In the genomic region with DNA sequence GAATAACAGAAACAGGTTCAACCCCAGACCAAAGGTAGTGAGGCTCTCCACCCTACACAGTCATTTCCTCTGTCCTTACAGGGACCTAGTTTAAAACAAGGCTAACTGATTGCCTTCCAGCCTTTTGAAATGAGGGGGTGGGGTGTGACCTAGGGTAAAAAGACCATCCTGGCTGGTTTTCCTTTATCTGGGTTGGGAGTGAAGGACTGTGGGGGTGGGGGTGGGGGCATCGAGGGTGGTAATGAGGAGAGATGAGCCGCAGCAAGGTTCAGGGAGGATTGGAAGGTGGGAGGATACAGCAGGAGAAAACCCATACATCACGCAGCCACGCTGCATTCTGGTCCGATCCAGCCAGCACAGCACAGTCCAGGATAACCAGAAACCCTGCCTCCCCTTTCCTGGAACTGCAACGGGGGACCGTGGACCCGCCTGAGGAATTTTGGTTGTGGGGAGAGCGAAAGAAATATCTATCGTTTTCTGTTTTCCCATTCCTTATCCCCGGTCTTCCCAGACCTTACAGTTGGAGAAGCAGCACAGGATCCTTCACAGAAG, we compare ENCODE assay signal across 9 mouse cellular contexts. TPM values are rescaled to one million over a fixed set of nuclear protein-coding genes. Genes with fewer than 3 reads are reported as not detected.
DNase-seq lines count a peak whose midpoint lies in the region; ATAC-seq and TF ChIP-seq lines count a peak whose summit lies in the region.
"Had no signal": no experiment of that assay in that cellular context is flagged by ENCODE, and none has a peak within 500 bp of the region (broad histone marks: within the 10 kb centered on the region; RNA-seq: fewer than 3 reads in every experiment).

No protein-coding gene starts in this region.

- no peak for DNase-seq in heart, adult 18-20 months
- no peak for DNase-seq in adrenal gland, adult 2 months
- DNase-seq: kidney, postnatal 4 days had no signal

- no peak for TF ChIP-seq CTCF in C2C12 (IDR thresholded peaks at IDR 0.05; ENCODE audit: control insufficient read depth, insufficient read depth, insufficient read length)

- peak overlapping the region; percentile 94 for H3K4me2 ChIP-seq in heart, embryonic 14.5 days (ENCODE audit: low read length)
- peak overlapping the region; percentile 38; the same call in 1 of the 2 replicates for H3K4me2 ChIP-seq in embryonic facial prominence, embryonic 13.5 days
- peak overlapping the region; percentile 72 for H3K4me2 ChIP-seq in limb, embryonic 13.5 days (replicated peaks)
- no peak overlapping the region for H3K4me2 ChIP-seq in liver, embryonic 12.5 days

- no peaks in the 10 kb centered on the region for H3K79me3 ChIP-seq in C2C12 (ENCODE audit: low read depth)

- H3K36me3 ChIP-seq in heart, embryonic 14.5 days (ENCODE audit: control insufficient read depth, insufficient read depth, low read length), result no peaks in the 10 kb centered on the region
- peaks cover 5% of the 10 kb centered on the region for H3K36me3 ChIP-seq in C2C12 (ENCODE audit: control insufficient read depth, insufficient read depth)
- H3K36me3 ChIP-seq in embryonic facial prominence, embryonic 13.5 days, result no peaks in the 10 kb centered on the region
- no peaks in the 10 kb centered on the region for H3K36me3 ChIP-seq in limb, embryonic 13.5 days
- H3K36me3 ChIP-seq in liver, embryonic 12.5 days, result no peaks in the 10 kb centered on the region

- peaks cover 19 to 25% of the 10 kb centered on the region in 2 experiments for H3K4me1 ChIP-seq in heart, embryonic 14.5 days (ENCODE audit: control insufficient read depth in 2 of 2, insufficient read depth in 2 of 2, low read length in 2 of 2)
- peaks cover 22% of the 10 kb centered on the region for H3K4me1 ChIP-seq in embryonic facial prominence, embryonic 13.5 days
- H3K4me1 ChIP-seq in limb, embryonic 13.5 days, result peaks cover 36% of the 10 kb centered on the region
- peaks cover 21% of the 10 kb centered on the region for H3K4me1 ChIP-seq in liver, embryonic 12.5 days

- H3K27ac ChIP-seq in heart, embryonic 14.5 days (replicated peaks in 1 of 2; ENCODE audit: control insufficient read depth in 1 of 2, insufficient read depth in 1 of 2, low read depth in 2 of 2, low read length in 2 of 2), result no peak overlapping the region
- H3K27ac ChIP-seq in embryonic facial prominence, embryonic 13.5 days, result no peak overlapping the region
- no peak overlapping the region for H3K27ac ChIP-seq in limb, embryonic 13.5 days
- no peak overlapping the region for H3K27ac ChIP-seq in liver, embryonic 12.5 days

- 21% methylated on average over 11 of the region's 11 CpGs for WGBS in heart, embryonic 14.5 days
- WGBS in embryonic facial prominence, embryonic 13.5 days, result 19% methylated on average over 11 of the region's 11 CpGs
- WGBS in limb, embryonic 13.5 days, result 19% methylated on average over 11 of the region's 11 CpGs
- 27% methylated on average over 11 of the region's 11 CpGs for WGBS in liver, embryonic 12.5 days (ENCODE audit: insufficient replicate concordance)

- no peaks in the 10 kb centered on the region for H3K9me3 ChIP-seq in heart, embryonic 14.5 days (ENCODE audit: control insufficient read depth, low read length)
- no peaks in the 10 kb centered on the region for H3K9me3 ChIP-seq in embryonic facial prominence, embryonic 13.5 days
- H3K9me3 ChIP-seq in limb, embryonic 13.5 days, result no peaks in the 10 kb centered on the region
- H3K9me3 ChIP-seq in liver, embryonic 12.5 days (replicated peaks), result no peaks in the 10 kb centered on the region

- no peak for ATAC-seq in heart, embryonic 14.5 days (ENCODE audit: insufficient number of reproducible peaks, insufficient read depth, low FRiP score, low read depth)
- no peak for ATAC-seq in embryonic facial prominence, embryonic 13.5 days (ENCODE audit: insufficient number of reproducible peaks, insufficient read depth, low FRiP score, low TSS enrichment, low read depth)
- ATAC-seq in limb, embryonic 13.5 days (ENCODE audit: low FRiP score, low read depth), result no peak
- no peak for ATAC-seq in erythroid progenitor cell, adult 5-6 weeks (replicated peaks; ENCODE audit: low FRiP score, poor library complexity, severe bottlenecking)
- ATAC-seq in liver, embryonic 12.5 days, result no peak

- H3ac ChIP-seq in C2C12 (ENCODE audit: control insufficient read depth, insufficient read length, low read depth), result peak overlapping the region; percentile 38

- peak overlapping the region; percentile 41; the same call in 1 of the 2 replicates for H3K9ac ChIP-seq in heart, embryonic 14.5 days (ENCODE audit: low read length)
- H3K9ac ChIP-seq in embryonic facial prominence, embryonic 13.5 days, result 0 out of 2 replicates have a peak overlapping the region, but pooled peaks have one; percentile 4
- 0 out of 2 replicates have a peak overlapping the region, but pooled peaks have one; percentile 8 for H3K9ac ChIP-seq in limb, embryonic 13.5 days
- H3K9ac ChIP-seq in liver, embryonic 12.5 days, result no peak overlapping the region

- H3K27me3 ChIP-seq in heart, embryonic 14.5 days (ENCODE audit: control insufficient read depth, insufficient read depth, low read length), result peaks cover 33% of the 10 kb centered on the region
- no peaks in the 10 kb centered on the region for H3K27me3 ChIP-seq in C2C12 (ENCODE audit: control insufficient read depth, insufficient read depth, insufficient read length)
- peaks cover 65% of the 10 kb centered on the region for H3K27me3 ChIP-seq in embryonic facial prominence, embryonic 13.5 days
- H3K27me3 ChIP-seq in limb, embryonic 13.5 days, result peaks cover 81% of the 10 kb centered on the region
- peaks cover 87% of the 10 kb centered on the region for H3K27me3 ChIP-seq in liver, embryonic 12.5 days (replicated peaks)

- peak overlapping the region in 1 of 2 experiments; percentile 45; a peak in 1 of 4 replicates for H3K4me3 ChIP-seq in heart, embryonic 14.5 days (ENCODE audit: control insufficient read depth in 1 of 2, insufficient read depth in 1 of 2, low read depth in 1 of 2, low read length in 2 of 2)
- no peak overlapping the region for H3K4me3 ChIP-seq in C2C12 (ENCODE audit: insufficient read depth, poor library complexity, severe bottlenecking)
- H3K4me3 ChIP-seq in embryonic facial prominence, embryonic 13.5 days, result 0 out of 2 replicates have a peak overlapping the region, but pooled peaks have one; percentile 6
- peak overlapping the region; percentile 41; the same call in 1 of the 2 replicates for H3K4me3 ChIP-seq in limb, embryonic 13.5 days
- H3K4me3 ChIP-seq in liver, embryonic 12.5 days, result no peak overlapping the region

- no peaks in the 10 kb centered on the region for H3K79me2 ChIP-seq in C2C12 (ENCODE audit: control insufficient read depth, insufficient read depth)

RNA-seq across cellular contexts. Expression of gene Rnd1, which starts 2.2 kb away (rescaled TPM):
- polyA plus RNA-seq in heart, embryonic 14.5 days (2014; fragmentation: Nextera tagmentation; extraction: Ambion mirVana), result 0.61 and 1.3 TPM in 2 replicates
- 1 to 10 TPM in 1 of 2 experiments, under 1 TPM in 1; 0.77 to 1.3 TPM for total RNA-seq in heart, adult 18-20 months (2021)
- polyA plus RNA-seq in C2C12 (2012; fragmentation: generic; extraction: Trizol), result 10.5 TPM
- 0.50 and 0.59 TPM in 2 replicates for polyA plus RNA-seq in embryonic facial prominence, embryonic 13.5 days (2015; fragmentation: Nextera tagmentation; extraction: Ambion mirVana)
- 0.87 and 1.1 TPM in 2 replicates for polyA plus RNA-seq in limb, embryonic 13.5 days (2015; fragmentation: Nextera tagmentation; extraction: Ambion mirVana)
- total RNA-seq in erythroid progenitor cell, adult 5-6 weeks (2015; ENCODE audit: low replicate concordance), result 0.36 TPM in 1 of 2 replicates, not detected in the other
- not detected in 2 replicates for total RNA-seq in erythroid progenitor cell, adult 5-6 weeks (2017; ENCODE audit: low replicate concordance)
- polyA plus RNA-seq in liver, embryonic 12.5 days (2016; fragmentation: Nextera tagmentation; extraction: Ambion mirVana), result 0.30 and 0.50 TPM in 2 replicates
- 1 to 10 TPM; 3.9 to 4.0 TPM for total RNA-seq in adrenal gland, adult 2 months (2021)
- polyA plus RNA-seq in adrenal gland, adult 2 months (2012; rRNA removed), result 1.4 and 3.0 TPM in 2 replicates

RNA-seq across cellular contexts. Expression of gene Ddx23, which starts 12.4 kb away (rescaled TPM):
- polyA plus RNA-seq in heart, embryonic 14.5 days (2014; fragmentation: Nextera tagmentation; extraction: Ambion mirVana), result 16.9 and 18.2 TPM in 2 replicates
- total RNA-seq in heart, adult 18-20 months (2021), result 10 to 100 TPM; 60.7 to 63.2 TPM
- polyA plus RNA-seq in C2C12 (2012; fragmentation: generic; extraction: Trizol), result 140 TPM
- polyA plus RNA-seq in embryonic facial prominence, embryonic 13.5 days (2015; fragmentation: Nextera tagmentation; extraction: Ambion mirVana), result 34.5 and 35.4 TPM in 2 replicates
- polyA plus RNA-seq in limb, embryonic 13.5 days (2015; fragmentation: Nextera tagmentation; extraction: Ambion mirVana), result 34.5 and 35.5 TPM in 2 replicates
- total RNA-seq in erythroid progenitor cell, adult 5-6 weeks (2015; ENCODE audit: low replicate concordance), result 24.5 and 26.0 TPM in 2 replicates
- total RNA-seq in erythroid progenitor cell, adult 5-6 weeks (2017; ENCODE audit: low replicate concordance), result 49.9 and 91.9 TPM in 2 replicates
- polyA plus RNA-seq in liver, embryonic 12.5 days (2016; fragmentation: Nextera tagmentation; extraction: Ambion mirVana), result 15.9 and 16.2 TPM in 2 replicates
- total RNA-seq in adrenal gland, adult 2 months (2021), result 10 to 100 TPM; 65.5 to 84.6 TPM
- polyA plus RNA-seq in adrenal gland, adult 2 months (2012; rRNA removed), result 25.6 and 27.7 TPM in 2 replicates

RNA-seq across cellular contexts. Expression of gene Ccdc65, which starts 32.9 kb away (rescaled TPM):
- 0.42 and 0.89 TPM in 2 replicates for polyA plus RNA-seq in heart, embryonic 14.5 days (2014; fragmentation: Nextera tagmentation; extraction: Ambion mirVana)
- total RNA-seq in heart, adult 18-20 months (2021), result under 1 TPM; 0.67 to 0.72 TPM
- polyA plus RNA-seq in C2C12 (2012; fragmentation: generic; extraction: Trizol), result 0.48 TPM
- 0.94 and 1.3 TPM in 2 replicates for polyA plus RNA-seq in embryonic facial prominence, embryonic 13.5 days (2015; fragmentation: Nextera tagmentation; extraction: Ambion mirVana)
- 0.87 and 0.90 TPM in 2 replicates for polyA plus RNA-seq in limb, embryonic 13.5 days (2015; fragmentation: Nextera tagmentation; extraction: Ambion mirVana)
- not detected in 2 replicates for total RNA-seq in erythroid progenitor cell, adult 5-6 weeks (2015; ENCODE audit: low replicate concordance)
- not detected in 2 replicates for total RNA-seq in erythroid progenitor cell, adult 5-6 weeks (2017; ENCODE audit: low replicate concordance)
- polyA plus RNA-seq in liver, embryonic 12.5 days (2016; fragmentation: Nextera tagmentation; extraction: Ambion mirVana), result 0.06 TPM in 1 of 2 replicates, not detected in the other
- total RNA-seq in adrenal gland, adult 2 months (2021), result under 1 TPM; 0.32 to 0.62 TPM
- 0.11 and 0.23 TPM in 2 replicates for polyA plus RNA-seq in adrenal gland, adult 2 months (2012; rRNA removed)

RNA-seq across cellular contexts. Expression of gene Cacnb3, which starts 44.4 kb away (rescaled TPM):
- polyA plus RNA-seq in heart, embryonic 14.5 days (2014; fragmentation: Nextera tagmentation; extraction: Ambion mirVana), result 6.1 and 6.6 TPM in 2 replicates
- 1 to 10 TPM; 2.7 to 3.3 TPM for total RNA-seq in heart, adult 18-20 months (2021)
- polyA plus RNA-seq in C2C12 (2012; fragmentation: generic; extraction: Trizol), result 112 TPM
- 55.6 and 55.7 TPM in 2 replicates for polyA plus RNA-seq in embryonic facial prominence, embryonic 13.5 days (2015; fragmentation: Nextera tagmentation; extraction: Ambion mirVana)
- polyA plus RNA-seq in limb, embryonic 13.5 days (2015; fragmentation: Nextera tagmentation; extraction: Ambion mirVana), result 43.7 and 48.2 TPM in 2 replicates
- not detected in 2 replicates for total RNA-seq in erythroid progenitor cell, adult 5-6 weeks (2015; ENCODE audit: low replicate concordance)
- 0.77 TPM in 1 of 2 replicates, not detected in the other for total RNA-seq in erythroid progenitor cell, adult 5-6 weeks (2017; ENCODE audit: low replicate concordance)
- polyA plus RNA-seq in liver, embryonic 12.5 days (2016; fragmentation: Nextera tagmentation; extraction: Ambion mirVana), result 3.8 and 4.9 TPM in 2 replicates
- 10 to 100 TPM; 12.8 to 17.7 TPM for total RNA-seq in adrenal gland, adult 2 months (2021)
- polyA plus RNA-seq in adrenal gland, adult 2 months (2012; rRNA removed), result 25.9 and 31.1 TPM in 2 replicates

RNA-seq across cellular contexts. Expression of gene Fkbp11, which starts 52.9 kb away (rescaled TPM):
- 21.5 and 23.4 TPM in 2 replicates for polyA plus RNA-seq in heart, embryonic 14.5 days (2014; fragmentation: Nextera tagmentation; extraction: Ambion mirVana)
- total RNA-seq in heart, adult 18-20 months (2021), result 1 to 10 TPM; 7.9 to 8.5 TPM
- 103 TPM for polyA plus RNA-seq in C2C12 (2012; fragmentation: generic; extraction: Trizol)
- polyA plus RNA-seq in embryonic facial prominence, embryonic 13.5 days (2015; fragmentation: Nextera tagmentation; extraction: Ambion mirVana), result 40.9 and 48.3 TPM in 2 replicates
- 50.8 and 51.5 TPM in 2 replicates for polyA plus RNA-seq in limb, embryonic 13.5 days (2015; fragmentation: Nextera tagmentation; extraction: Ambion mirVana)
- total RNA-seq in erythroid progenitor cell, adult 5-6 weeks (2015; ENCODE audit: low replicate concordance), result 2.5 TPM in 1 of 2 replicates, not detected in the other
- 1.4 TPM in 1 of 2 replicates, not detected in the other for total RNA-seq in erythroid progenitor cell, adult 5-6 weeks (2017; ENCODE audit: low replicate concordance)
- 83.5 and 90.2 TPM in 2 replicates for polyA plus RNA-seq in liver, embryonic 12.5 days (2016; fragmentation: Nextera tagmentation; extraction: Ambion mirVana)
- total RNA-seq in adrenal gland, adult 2 months (2021), result 1 to 10 TPM; 4.9 to 9.3 TPM
- polyA plus RNA-seq in adrenal gland, adult 2 months (2012; rRNA removed), result 8.4 and 10.0 TPM in 2 replicates

Comparison
In these comparisons a context has a peak if more than half of its experiments do, and no peak if none do; other contexts are left out.
1. H3K4me3 ChIP-seq: peak in embryonic facial prominence, embryonic 13.5 days (single experiment) and limb, embryonic 13.5 days (single experiment); none in C2C12 (single experiment) and liver, embryonic 12.5 days (single experiment).